Mouse (Mus musculus) embryonic facial prominence, embryonic 12.5 days (tissue): ENCODE results near the gene Tex14. TPM values are rescaled to one million over a fixed set of nuclear protein-coding genes. Genes with fewer than 3 reads are reported as not detected.
"Not testable (repeated sequence)": the region's sequence is repeated elsewhere in the genome, so short reads cannot be mapped to it uniquely, and the experiment has no call there.

Experiments
- ATAC-seq: fragments of 200-750 bp; cut with Nextera tagmentation; 2 replicates; pipeline ENCODE4 v1.8.0; 2017; ENCODE audit not compliant: insufficient number of reproducible peaks, insufficient read depth, low FRiP score, low TSS enrichment
- H3K27ac ChIP-seq: fragments of 300-500 bp; sonication (generic); 2 replicates; pipeline ENCODE4 v1.5.1; 2016; ENCODE audit warnings: mild to moderate bottlenecking
- H3K27me3 ChIP-seq: fragments of 300-500 bp; sonication (generic); 2 replicates; pipeline ENCODE4 v1.6.1; 2016; ENCODE audit warnings: mild to moderate bottlenecking, moderate library complexity
- H3K36me3 ChIP-seq: fragments of 300-500 bp; sonication (generic); 2 replicates; pipeline ENCODE4 v1.6.1; 2016; ENCODE audit warnings: mild to moderate bottlenecking
- H3K4me1 ChIP-seq: fragments of 300-500 bp; sonication (generic); 2 replicates; pipeline ENCODE4 v1.6.1; 2016
- H3K4me2 ChIP-seq: fragments of 300-500 bp; sonication (generic); replicated peaks from 2 replicates; pipeline ENCODE4 v1.6.1; 2016; ENCODE audit warnings: mild to moderate bottlenecking, moderate library complexity
- H3K4me3 ChIP-seq: fragments of 300-500 bp; sonication (generic); 2 replicates; pipeline ENCODE4 v1.5.1; 2016; ENCODE audit warnings: mild to moderate bottlenecking
- H3K9ac ChIP-seq: fragments of 300-500 bp; sonication (generic); 2 replicates; pipeline ENCODE4 v1.6.1; 2016; ENCODE audit warnings: mild to moderate bottlenecking, moderate library complexity
- H3K9me3 ChIP-seq: fragments of 300-500 bp; sonication (generic); 2 replicates; pipeline ENCODE4 v1.6.1; 2016; ENCODE audit warnings: mild to moderate bottlenecking, moderate library complexity
- WGBS: fragments of 180-500 bp; shearing (Covaris S2); methylation state at CpG from one replicate; pipeline ENCODE4 v1.1.7; 2016; 5-methylcytosine and 5-hydroxymethylcytosine counted together
- polyA plus RNA-seq: library from polyadenylated mRNA; unstranded; fragments of >200 nt; fragmentation: Nextera tagmentation; extraction: Ambion mirVana; gene quantifications from 2 replicates; pipeline ENCODE4 v1.2.1, GENCODE M21; 2016

Tex14 gene
- polyA plus RNA-seq, 1 experiment from 2014 or later, result 0.64 TPM

DNA sequence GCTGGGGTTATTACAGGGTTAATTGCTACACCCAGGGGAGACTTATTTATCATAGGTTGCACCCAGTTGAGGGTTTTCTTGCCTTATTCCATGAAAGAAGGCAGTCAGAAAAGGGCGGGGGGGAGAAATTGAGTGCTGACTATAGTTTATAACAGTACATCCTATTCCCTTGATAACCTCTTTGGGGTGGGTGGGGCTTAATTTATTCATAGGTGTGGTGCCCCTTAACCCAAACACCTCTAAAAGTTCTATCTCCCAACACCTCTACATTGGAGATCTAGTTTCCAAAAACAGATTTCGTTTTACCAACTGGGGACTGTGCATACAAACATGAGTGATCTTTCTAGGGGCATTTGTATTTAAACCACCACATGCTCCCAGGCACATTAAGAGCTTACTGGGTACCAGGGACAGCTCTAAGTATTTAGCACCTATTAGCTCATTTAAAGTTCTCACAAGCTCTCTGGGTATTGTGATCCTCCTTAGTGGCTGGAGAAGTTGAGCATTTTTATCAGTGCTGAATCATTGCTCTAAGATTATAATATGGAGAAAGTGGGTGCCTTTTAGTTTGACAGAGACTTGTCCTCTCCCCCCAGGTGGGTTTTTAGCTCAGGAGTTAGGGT is 23.3 kb downstream of the Tex14 start:
- H3K9me3 ChIP-seq, result no peaks in the 10 kb centered on the region
- no peaks in the 10 kb centered on the region for H3K27me3 ChIP-seq
- H3K9ac ChIP-seq, result no peak overlapping the region
- H3K4me3 ChIP-seq, result no peak overlapping the region
- no peak overlapping the region for H3K4me2 ChIP-seq
- H3K27ac ChIP-seq, result peak overlapping the region; percentile 26; the same call in 1 of the 2 replicates
- H3K4me1 ChIP-seq, result 0 out of 2 replicates have a peak, but pooled peaks cover under 1% of the 10 kb centered on the region
- WGBS, result 56% methylated on average over 2 of the region's 2 CpGs
- ATAC-seq, result no peak
- no peaks in the 10 kb centered on the region for H3K36me3 ChIP-seq

DNA sequence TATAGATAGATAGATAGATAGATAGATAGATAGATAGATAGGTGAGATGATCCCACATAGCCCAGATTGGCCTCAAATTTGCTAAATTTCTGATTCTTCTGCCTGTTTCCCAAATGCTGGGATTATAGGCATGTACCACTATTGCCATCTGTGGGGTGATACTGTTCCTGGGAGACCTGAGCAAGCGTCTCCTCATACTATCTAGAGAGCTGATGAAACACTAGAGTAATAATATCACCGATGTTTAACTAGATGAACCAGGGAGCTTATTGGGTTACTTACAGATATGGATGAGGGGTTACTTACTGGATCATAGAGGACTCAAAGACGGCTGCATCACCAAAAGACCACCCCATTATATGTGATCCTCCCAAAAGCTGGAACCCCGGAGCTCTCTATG is 24.5 kb downstream of the Tex14 start:
- 84% methylated on average over 4 of the region's 4 CpGs for WGBS
- H3K36me3 ChIP-seq, result no peaks in the 10 kb centered on the region
- 0 out of 2 replicates have a peak, but pooled peaks cover 6% of the 10 kb centered on the region for H3K4me1 ChIP-seq
- H3K27me3 ChIP-seq, result no peaks in the 10 kb centered on the region
- no peak overlapping the region for H3K27ac ChIP-seq
- no peak overlapping the region for H3K4me3 ChIP-seq
- H3K9me3 ChIP-seq, result no peaks in the 10 kb centered on the region
- H3K9ac ChIP-seq, result no peak overlapping the region
- H3K4me2 ChIP-seq, result no peak overlapping the region
- ATAC-seq, result no peak

DNA sequence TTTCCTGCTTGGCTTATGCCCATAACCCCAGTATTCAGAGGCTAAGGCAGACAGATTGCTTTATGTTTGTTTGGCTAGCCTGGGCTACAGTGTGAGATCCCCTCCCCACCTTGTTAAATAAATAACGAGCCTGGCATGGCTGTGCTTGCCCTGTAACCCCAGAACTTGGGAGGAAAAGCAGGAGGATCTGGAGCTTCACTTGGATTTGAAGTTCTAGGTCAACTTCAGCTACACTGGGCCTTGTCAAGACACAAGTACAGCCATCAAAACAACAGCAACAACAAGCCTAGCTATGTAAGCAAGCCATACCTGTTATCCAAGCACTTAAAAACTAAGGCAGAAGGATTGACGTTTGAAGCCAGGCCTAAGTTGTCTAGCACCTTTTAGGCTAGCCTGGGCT is 25.5 kb downstream of the Tex14 start:
- no peaks in the 10 kb centered on the region for H3K36me3 ChIP-seq
- 0 out of 2 replicates have a peak, but pooled peaks cover 6% of the 10 kb centered on the region for H3K4me1 ChIP-seq
- 72% methylated on average over 2 of the region's 2 CpGs for WGBS
- H3K9ac ChIP-seq, result no peak overlapping the region
- ATAC-seq, result no peak
- no peaks in the 10 kb centered on the region for H3K9me3 ChIP-seq
- H3K4me3 ChIP-seq, result no peak overlapping the region
- H3K27me3 ChIP-seq, result no peaks in the 10 kb centered on the region
- H3K4me2 ChIP-seq, result no peak overlapping the region
- H3K27ac ChIP-seq, result no peak overlapping the region

DNA sequence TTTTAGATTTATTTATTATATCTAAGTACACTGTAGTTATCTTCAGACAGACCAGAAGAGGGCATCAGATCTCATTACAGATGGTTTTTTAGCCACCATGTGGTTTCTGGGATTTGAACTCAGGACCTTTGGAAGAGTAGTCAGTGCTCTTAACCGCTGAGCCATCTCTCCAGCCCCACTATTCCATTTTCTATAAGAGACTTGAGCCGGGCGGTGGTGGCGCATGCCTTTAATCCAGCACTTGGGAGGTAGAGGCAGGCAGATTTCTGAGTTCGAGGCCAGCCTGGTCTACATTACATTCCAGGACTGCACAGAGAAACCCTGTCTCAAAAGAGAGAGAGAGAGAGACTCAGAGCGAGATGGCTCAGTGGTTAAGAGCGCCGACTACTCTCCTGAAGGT is 26.9 kb downstream of the Tex14 start:
- H3K4me1 ChIP-seq, H3K4me3 ChIP-seq, H3K9me3 ChIP-seq, H3K27me3 ChIP-seq, H3K4me2 ChIP-seq, H3K9ac ChIP-seq, H3K27ac ChIP-seq, H3K36me3 ChIP-seq, ATAC-seq: not testable (repeated sequence)
- WGBS, result 91% methylated on average over 8 of the region's 8 CpGs

DNA sequence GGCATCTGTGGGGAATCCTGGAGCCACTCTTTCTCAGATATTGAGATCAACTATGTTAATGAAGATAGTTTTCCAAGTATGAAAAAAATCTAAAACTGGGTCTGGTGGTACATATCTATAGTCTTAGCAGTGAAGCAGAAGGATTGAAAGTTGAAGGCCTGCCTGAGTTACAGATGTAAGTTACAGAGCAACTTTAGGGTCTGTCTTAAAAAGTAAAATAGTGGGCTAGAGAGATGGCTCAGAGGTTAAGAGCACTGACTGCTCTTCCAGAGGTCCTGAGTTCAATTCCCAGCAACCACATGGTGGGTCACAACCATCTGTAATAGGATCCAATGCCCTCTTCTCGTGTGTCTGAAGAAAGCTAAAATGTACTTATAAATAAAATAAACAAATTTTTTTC is 27.6 kb downstream of the Tex14 start:
- Histone ChIP-seq H3K27ac (no peak overlapping the region), H3K9ac (no peak overlapping the region), H3K9me3 (no peaks in the 10 kb centered on the region), H3K4me3 (no peak overlapping the region), H3K36me3 (no peaks in the 10 kb centered on the region), H3K27me3 (no peaks in the 10 kb centered on the region), H3K4me2 (no peak overlapping the region), H3K4me1 (0 out of 2 replicates have a peak, but pooled peaks cover 6% of the 10 kb centered on the region)
- WGBS, result 63% methylated on average over 1 of the region's 1 CpGs
- no peak for ATAC-seq

DNA sequence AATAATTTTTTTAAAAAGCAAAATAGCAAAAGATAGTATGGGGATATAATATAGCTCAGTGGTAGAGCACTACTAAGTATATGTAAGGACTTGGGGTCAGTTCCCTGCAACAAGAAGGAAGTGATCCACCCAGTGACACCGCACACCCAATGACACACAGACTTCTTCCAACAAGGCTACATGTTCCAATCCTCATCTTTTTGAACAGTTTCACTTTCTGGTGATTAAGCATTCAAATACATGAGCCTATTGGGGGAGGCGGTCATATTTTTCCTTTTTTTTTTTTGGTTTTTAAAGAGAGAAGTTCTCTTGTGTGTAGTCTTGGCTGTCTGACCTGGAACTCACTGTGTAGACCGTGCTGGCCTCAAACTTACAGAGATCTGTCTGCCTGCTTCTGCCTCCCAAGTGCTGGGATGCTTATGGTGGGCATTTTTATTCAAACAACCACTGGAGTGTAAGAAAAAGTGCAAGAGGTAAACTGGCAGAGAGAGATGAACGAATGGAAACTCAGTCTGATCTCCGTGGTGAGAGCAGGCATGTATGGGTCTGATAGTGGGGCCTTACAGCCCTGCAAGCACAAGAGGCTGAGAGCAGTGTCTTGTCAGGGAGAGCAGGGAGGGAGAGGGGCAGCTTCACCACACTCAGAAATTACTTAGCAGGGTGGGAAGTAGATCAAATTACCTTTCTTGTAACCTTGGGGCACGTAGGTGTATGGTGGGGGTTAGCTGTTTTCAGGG is 28.2 kb downstream of the Tex14 start:
- no peaks in the 10 kb centered on the region for H3K9me3 ChIP-seq
- ATAC-seq, result no peak
- 51% methylated on average over 6 of the region's 6 CpGs for WGBS
- H3K9ac ChIP-seq, result no peak overlapping the region
- no peaks in the 10 kb centered on the region for H3K36me3 ChIP-seq
- 0 out of 2 replicates have a peak, but pooled peaks cover 6% of the 10 kb centered on the region for H3K4me1 ChIP-seq
- no peaks in the 10 kb centered on the region for H3K27me3 ChIP-seq
- H3K4me3 ChIP-seq, result no peak overlapping the region
- no peak overlapping the region for H3K4me2 ChIP-seq
- H3K27ac ChIP-seq, result no peak overlapping the region

DNA sequence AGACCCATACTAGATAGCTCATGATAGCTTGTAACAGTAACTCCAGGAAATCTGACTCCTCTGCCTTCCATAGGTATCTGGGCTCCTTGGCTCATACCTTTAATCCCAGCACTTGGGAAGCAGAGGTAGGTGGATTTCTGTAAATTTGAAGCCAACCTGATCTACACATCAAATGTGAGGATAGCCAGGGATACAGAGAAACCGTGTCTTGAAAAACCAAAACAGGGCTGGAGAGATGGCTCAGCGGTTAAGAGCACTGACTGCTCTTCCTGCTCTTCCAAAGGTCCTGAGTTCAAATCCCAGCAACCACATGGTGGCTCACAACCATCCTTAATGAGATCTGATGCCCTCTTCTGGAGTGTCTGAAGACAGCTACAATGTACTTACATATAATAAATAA is 30.2 kb downstream of the Tex14 start:
- not testable (repeated sequence) for H3K9me3 ChIP-seq, H3K4me1 ChIP-seq, H3K27ac ChIP-seq, H3K27me3 ChIP-seq, H3K9ac ChIP-seq, H3K4me2 ChIP-seq, H3K36me3 ChIP-seq, ATAC-seq, H3K4me3 ChIP-seq
- WGBS, result 92% methylated on average over 2 of the region's 2 CpGs

DNA sequence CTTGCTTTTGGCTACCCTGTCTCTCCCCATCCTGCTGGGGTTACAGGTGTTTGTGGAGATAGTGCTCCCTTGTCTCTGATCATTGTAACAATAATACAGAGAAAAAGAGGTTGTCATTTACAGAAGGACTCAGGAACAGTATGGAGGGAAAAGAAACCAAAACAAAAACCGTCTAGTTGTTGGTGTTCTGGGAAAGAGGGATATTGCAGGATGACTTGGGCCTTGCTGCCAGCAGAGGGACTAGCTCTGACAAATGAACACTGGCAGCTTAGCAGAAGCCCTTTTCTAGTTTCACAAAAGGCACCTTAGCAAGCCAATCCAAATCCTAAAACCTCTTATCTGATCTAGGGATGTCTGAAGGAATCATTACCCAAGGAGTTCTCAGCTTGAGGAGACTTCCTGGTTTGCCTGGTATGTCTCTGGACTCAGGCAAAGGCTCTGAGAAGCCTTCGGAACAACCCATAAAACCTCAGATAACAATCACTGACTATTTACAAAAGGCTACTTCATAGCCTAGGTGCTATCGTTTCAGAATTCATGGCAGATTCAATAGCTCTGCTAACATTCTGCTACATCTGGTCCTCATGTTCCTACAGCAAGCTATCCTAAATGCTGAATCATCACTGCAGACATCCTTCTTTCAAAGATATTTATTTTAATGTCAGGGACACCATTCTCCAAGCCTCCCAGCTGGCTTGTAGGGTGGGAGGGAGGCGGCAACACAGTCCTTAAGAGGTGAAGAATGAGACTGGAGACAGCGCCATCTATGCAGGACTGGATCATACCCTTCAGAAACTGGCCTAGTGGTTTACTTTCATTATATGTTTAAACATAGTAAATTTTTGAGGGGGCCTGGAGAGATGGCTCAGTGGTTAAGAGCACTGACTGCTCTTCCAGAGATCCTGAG is 31.7 kb downstream of the Tex14 start:
- 67% methylated on average over 5 of the region's 5 CpGs for WGBS
- no peak for ATAC-seq
- Histone ChIP-seq H3K4me2 (no peak overlapping the region), H3K9me3 (no peaks in the 10 kb centered on the region), H3K4me1 (0 out of 2 replicates have a peak, but pooled peaks cover 6% of the 10 kb centered on the region), H3K4me3 (no peak overlapping the region), H3K36me3 (no peaks in the 10 kb centered on the region), H3K27ac (no peak overlapping the region), H3K27me3 (no peaks in the 10 kb centered on the region), H3K9ac (no peak overlapping the region)

DNA sequence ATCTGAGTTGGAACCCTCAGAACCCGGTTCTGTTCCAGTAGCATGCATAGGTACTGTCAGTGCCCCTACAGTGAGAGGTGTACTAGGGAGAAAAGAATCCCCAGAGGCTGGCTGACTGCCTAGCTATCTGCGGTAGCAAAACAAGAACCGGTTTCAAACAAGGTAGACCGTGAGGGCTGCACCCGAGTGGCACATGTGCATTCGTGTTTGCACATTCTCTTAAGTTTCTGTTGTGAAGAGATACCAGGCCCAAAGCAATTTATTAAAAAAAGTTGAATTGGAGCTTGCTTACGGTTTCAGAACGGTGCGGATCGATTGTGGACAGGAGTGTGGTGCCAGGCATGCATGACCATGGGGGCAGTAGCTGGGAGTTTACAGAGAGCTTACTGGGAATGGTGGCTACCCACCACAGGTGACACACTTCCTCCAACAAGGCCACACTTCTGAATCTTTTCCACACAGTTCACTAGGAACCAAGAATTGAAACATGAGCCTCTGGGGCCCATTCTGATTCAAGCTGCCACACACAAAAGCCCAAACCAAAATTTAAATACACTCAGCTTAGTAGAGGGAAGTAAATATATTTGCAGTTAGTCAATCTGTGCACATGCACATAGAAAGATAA is 35.0 kb downstream of the Tex14 start:
- no peak overlapping the region for H3K9ac ChIP-seq
- H3K27ac ChIP-seq, result no peak overlapping the region
- no peaks in the 10 kb centered on the region for H3K4me1 ChIP-seq
- H3K36me3 ChIP-seq, result no peaks in the 10 kb centered on the region
- no peak for ATAC-seq
- H3K4me3 ChIP-seq, result no peak overlapping the region
- WGBS, result 86% methylated on average over 10 of the region's 10 CpGs
- no peaks in the 10 kb centered on the region for H3K9me3 ChIP-seq
- H3K4me2 ChIP-seq, result no peak overlapping the region
- no peaks in the 10 kb centered on the region for H3K27me3 ChIP-seq

DNA sequence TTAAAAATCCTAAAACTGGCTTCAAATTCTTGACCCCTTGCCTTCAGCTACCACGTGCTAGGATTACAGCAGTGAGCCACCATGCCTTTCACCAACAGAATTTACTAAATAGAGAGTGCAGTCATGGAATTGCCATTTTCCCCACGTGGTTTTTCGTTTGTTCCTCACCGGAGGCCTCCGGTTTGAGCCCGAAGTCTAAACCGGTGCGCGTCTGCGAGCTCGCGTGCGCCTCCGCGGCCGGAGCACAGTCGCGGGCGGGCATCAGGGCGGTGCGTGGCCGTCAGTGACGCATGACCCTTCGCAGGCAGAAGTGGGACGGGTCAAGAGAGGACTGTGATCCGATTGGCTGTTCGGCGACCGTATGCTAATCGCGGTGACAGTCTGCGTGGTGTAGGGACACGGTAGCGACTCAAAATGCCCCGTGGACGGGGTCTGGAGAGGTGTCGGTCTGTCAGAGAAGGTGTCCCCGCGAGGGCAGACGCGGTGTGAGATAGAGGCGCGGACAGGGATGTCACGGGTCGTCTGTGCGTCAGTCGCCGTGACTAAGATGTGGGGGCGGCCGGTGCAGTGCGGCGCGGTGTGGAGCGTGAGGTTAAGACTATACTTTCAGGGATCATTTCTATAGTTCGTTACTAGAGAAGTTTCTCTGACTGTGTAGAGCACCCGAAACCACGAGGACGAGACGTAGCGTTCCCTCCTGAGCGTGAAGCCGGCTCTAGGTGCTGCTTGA is 37.9 kb downstream of the Tex14 start:
- peak overlapping the region; percentile 46 for H3K4me2 ChIP-seq

More for the DNA sequence above, 37.9 kb downstream of the Tex14 start:
- H3K9ac ChIP-seq, result peak overlapping the region; percentile 24; the same call in 1 of the 2 replicates
- not testable (repeated sequence) for H3K27me3 ChIP-seq, H3K36me3 ChIP-seq, H3K4me1 ChIP-seq, H3K9me3 ChIP-seq
- peak overlapping the region; percentile 27 for H3K4me3 ChIP-seq
- under 1% methylated on average over 33 of the region's 62 CpGs for WGBS
- peak; percentile 94 for ATAC-seq
- H3K27ac ChIP-seq, result peak overlapping the region; percentile 67; the same call in 1 of the 2 replicates
